Mouse (Mus musculus) cerebellum, adult 11-12 months (tissue): ENCODE results near the gene Btn2a2.
A peak's percentile ranks its signal among the peaks of the same experiment; 100 is the strongest.

Experiments used
- DNase-seq: peaks from one replicate; pipeline ENCODE4 v3.0.0; 2022

The Btn2a2 gene

GRCm38 (mm10) chr13:23445156-23445555 lies 43.5 kb downstream of the Btn2a2 start:
- DNase-seq, result no peak

GRCm38 (mm10) chr13:23444451-23444850 lies 44.2 kb downstream of the Btn2a2 start:
- no peak for DNase-seq

- no peak for DNase-seq
These were observed 48.8 kb downstream of the Btn2a2 start for GRCm38 (mm10) chr13:23439901-23440300.

GRCm38 (mm10) chr13:23438521-23438920 lies 50.1 kb downstream of the Btn2a2 start:
- DNase-seq, result peak; percentile 56

- peak; percentile 83 for DNase-seq
These were observed 50.7 kb downstream of the Btn2a2 start for GRCm38 (mm10) chr13:23437908-23438307.

GRCm38 (mm10) chr13:23436861-23437822 lies 51.5 kb downstream of the Btn2a2 start:
- no peak for DNase-seq

GRCm38 (mm10) chr13:23436231-23436661 lies 52.4 kb downstream of the Btn2a2 start:
- DNase-seq, result no peak

- DNase-seq, result no peak
These were observed 53.0 kb downstream of the Btn2a2 start for GRCm38 (mm10) chr13:23435676-23436075.

- no peak for DNase-seq
These were observed 53.4 kb downstream of the Btn2a2 start for GRCm38 (mm10) chr13:23435241-23435640.

- no peak for DNase-seq
These were observed 54.2 kb downstream of the Btn2a2 start for GRCm38 (mm10) chr13:23434426-23434825.

- DNase-seq, result no peak
These were observed 54.9 kb downstream of the Btn2a2 start for GRCm38 (mm10) chr13:23433801-23434200.

GRCm38 (mm10) chr13:23433206-23433605 lies 55.5 kb downstream of the Btn2a2 start:
- no peak for DNase-seq

GRCm38 (mm10) chr13:23432562-23433201 lies 56.0 kb downstream of the Btn2a2 start:
- peak; percentile 88 for DNase-seq

- peak; percentile 76 for DNase-seq
These were observed 57.3 kb downstream of the Btn2a2 start for GRCm38 (mm10) chr13:23431351-23431771.

GRCm38 (mm10) chr13:23430734-23431133 lies 57.9 kb downstream of the Btn2a2 start:
- DNase-seq, result peak; percentile 79

GRCm38 (mm10) chr13:23429771-23430380 lies 58.8 kb downstream of the Btn2a2 start:
- DNase-seq, result peak; percentile 1

GRCm38 (mm10) chr13:23428166-23428993 lies 60.3 kb downstream of the Btn2a2 start:
- peak; percentile 1 for DNase-seq
